Mouse (Mus musculus) lung, postnatal 25 days (tissue): Measurements from ENCODE around the gene Akap2.

Experiments
- DNase-seq: peaks from one replicate; pipeline ENCODE4 v3.0.0; 2022; ENCODE audit warnings: low spot score

Akap2 gene

DNA sequence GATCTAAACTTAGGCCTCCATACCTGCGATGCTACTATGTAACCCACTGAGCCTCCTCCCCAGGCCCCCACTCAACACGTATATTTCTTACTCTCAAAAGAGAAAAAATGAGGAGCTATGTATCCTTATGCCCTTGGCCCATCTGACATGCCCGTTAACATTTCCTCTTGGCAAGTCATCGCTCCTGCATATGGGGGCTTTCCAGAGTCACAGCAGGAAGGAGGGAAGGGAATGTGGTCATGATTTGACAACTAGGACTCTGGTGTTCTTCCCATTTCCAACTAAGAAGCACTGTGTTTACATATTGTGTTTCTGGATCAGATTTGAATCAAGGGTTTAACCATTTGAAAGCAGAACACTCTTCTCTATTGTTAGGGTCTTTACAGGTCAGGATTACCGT lies 15.9 kb upstream of the Akap2 start:
- DNase-seq = no peak

DNA sequence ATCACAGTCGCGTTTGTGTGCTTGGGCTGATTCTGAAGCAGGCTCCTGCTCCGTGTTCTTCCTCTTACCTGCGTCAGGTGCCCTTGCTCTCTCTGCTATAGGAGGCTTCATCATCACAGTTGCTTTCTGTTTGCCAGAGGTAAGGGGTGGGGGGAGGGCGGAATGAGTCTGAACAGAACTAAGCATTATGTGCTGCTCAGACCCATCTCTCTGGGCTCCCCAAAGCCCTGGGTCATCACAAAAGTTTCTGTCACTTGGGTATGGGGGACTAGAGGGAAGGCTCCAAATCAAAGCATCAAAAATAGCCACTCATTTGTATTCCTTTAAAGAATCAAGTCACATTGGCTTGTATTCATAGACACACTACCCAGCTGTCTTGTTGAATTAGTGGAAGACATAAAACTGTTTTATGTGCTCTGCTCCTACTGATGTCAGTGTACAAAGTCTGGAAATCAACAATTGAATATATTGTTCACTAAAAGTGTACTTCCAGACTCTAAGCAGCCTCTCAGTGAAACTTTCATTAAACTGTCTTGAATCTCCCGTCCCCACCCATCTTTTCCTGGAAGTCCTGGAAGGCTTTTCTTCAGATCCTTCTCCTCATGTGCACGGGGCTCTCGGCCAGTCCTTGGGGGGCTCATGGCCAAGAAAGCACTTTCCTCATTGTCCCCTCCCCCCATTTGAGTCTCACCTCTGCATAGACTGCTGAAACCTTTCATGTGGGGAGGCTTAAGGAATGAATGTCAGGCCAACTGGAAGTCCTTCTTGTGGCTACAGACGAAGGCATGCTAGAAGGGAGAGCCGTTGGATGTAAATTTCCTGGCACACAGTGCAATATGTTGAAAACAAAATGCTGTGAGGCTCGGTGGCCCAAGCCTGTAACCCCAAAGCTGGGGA lies 13.6 kb upstream of the Akap2 start:
- DNase-seq = no peak

DNA sequence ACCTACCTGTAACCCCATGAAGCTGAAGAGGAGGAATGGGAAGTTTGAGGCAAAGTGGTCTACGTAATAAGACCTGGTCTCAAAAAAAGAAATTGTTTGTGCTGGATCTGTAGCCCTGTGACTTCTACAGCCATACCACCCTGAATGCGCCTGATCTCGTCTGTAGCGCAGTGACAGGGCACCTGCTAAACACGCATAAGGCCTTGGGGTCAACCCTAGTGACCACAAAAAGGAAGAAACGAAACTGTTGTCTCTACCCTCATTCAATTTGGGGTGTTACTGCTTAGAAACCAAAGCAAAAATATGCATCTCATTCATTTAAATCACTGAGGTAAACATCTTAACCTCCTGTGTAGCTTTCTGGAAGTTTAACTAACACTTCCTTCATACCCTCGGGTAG lies 12.9 kb upstream of the Akap2 start:
- no peak for DNase-seq

DNA sequence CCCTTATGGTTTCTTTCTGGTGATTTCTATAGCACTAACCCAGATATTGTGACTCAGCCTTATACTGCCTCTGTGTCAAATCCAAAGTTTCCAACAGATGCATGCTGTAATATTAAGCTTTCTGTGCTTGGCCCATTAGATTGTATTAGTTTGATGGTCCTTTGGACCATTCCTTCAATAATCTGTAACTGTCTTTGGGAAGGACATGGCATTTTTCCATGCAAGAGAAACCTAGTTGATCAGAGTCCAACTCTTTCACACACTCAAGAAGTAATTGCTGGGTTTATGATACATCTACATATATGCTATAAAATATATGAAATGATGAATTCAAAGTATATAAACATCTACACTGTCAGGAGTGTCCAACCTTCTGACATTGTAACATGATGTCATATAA lies 1.6 kb upstream of the Akap2 start:
- no peak for DNase-seq

DNA sequence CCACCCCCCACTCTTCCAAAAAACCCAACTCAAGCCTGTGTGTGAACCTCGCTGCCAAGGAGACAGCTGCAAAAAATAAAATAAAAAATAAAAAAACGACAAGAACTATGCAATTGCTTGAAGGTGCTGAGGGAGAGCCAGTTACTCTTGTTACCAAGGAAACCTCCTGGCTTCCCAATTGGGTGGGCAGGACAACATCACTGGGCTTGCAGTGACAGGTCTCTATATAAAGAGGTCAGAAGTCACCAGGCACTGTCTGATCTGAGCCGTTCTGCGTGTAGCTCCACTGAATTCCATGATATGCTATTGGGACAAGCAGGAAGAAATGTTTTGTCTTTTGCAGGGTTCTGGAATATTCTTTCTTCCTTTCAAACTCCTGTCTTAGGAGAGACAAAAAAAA lies 722 bp upstream of the Akap2 start:
- no peak for DNase-seq

DNA sequence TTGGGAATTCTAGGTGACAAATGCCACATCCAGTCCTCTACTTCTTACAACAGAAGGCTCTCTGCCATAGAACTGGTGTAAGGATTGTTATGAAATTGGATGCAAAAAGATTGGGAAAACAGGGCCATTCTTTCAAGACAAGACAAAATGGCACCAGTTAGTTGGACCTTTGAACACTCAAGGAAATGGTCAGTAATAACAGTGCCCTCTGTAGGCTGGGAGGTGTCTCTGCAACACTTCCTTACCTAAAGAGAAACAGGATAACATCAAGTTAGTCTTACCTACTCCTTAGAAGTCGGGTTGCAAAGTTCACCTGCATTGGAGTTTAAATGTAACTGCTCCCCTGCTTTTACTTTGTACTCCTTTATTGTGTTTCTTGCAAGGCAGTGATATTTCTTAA lies 1.9 kb downstream of the Akap2 start:
- DNase-seq = no peak

DNA sequence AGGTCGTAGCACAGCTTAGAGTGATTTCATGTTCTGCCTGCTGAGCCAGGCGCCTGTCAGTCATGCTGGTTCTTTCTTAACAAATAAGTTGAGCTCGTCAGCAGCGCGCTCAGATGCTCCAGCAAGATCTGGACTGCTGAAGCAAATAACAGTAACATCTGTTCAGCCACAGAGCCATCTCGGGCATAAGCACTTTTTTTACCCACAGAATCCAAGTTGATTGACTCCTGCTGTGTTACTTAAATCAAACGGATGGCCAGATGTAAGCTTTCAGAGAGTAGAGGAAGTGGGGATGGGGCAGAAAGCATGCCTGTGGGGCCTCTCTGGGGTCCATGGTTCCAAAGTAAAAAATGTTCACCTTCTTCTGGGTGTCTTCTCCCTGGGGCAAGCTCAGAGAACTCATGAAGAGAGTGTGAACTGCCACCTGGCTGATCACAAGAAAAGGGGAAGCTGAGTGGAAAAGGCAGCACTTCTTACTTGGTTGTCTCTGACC lies 3.5 kb downstream of the Akap2 start:
- no peak for DNase-seq

DNA sequence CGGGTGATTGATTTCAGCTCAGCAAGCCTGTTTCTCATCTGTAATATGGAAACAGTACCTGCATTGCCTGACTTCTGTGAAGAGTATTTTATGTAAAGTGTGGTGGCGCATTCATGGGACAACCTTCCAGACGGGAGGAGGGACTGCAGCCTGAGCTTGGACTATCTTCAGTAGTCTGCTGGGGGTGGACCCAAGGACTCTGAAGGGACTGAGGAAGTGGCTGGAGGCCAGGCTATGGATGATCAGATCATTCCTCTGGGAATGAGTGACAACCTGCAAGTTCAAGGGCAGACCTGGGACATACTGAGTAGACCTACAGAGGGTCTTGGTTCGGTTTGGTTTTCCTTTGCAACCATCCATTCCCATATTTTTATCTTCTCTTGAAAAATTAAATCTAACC lies 4.8 kb downstream of the Akap2 start:
- DNase-seq = no peak

DNA sequence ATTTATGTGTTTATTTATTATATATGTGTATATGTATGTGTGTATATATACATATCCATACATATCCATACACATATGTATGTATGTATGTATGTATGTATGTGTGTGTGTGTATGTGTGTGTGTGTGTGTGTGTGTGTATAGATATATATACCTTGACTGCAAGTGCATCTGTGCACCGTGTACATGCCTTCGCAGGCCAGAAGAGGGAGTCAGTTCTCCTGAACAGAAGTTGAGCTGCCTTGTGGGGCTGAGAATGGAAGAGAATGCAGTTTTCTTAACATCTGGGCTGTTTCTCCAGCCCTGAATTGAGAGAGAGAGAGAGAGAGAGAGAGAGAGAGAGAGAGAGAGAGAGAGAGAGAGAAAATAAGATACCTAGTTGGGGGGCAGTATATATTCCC lies 6.2 kb downstream of the Akap2 start:
- no peak for DNase-seq

DNA sequence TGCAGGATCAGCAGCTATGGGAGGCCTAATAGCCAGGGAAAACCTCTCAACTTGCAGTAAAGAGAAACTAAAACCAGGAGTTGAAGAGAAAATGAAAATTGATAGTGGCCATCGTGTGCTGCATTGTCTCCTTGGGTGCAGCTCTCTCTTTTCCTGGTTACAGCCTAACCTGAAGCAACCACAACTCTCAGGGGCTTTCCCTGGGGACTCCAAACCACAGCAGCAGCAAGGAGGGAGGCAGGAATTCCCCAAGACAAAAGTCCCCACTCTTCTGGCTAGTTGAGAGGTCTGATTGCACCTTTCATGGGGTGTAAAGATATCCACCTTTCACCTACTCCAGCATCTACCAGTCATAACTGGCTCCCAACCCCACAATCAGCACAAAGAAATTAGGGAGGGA lies 8.1 kb downstream of the Akap2 start:
- no peak for DNase-seq

DNA sequence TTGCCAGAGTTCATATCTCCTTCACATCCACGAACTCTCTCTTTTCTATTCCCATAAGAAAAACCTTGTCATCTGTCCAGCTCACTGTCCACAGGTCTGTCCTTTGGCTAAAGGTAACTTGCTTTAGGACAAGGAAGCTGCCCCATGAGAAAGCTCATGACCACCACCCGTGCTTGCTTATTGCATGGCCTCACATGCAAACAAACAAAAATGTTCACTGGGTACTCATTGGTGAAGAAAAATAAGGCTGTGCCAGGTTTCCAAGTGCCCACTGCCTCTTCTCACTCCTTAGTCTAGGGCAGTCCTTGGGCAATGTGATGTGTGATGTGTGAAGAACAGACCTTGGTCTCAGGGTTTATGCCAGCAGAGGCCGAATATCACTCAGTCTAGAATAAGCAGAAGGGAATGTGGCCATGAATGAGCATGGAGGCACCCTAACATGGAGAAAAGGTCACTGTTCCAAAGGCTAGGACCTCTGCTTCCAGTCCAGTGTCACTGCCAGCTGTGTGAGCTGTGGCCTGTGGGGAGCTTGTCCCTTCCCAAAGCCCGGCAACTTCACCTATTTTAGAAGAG lies 11.2 kb downstream of the Akap2 start:
- no peak for DNase-seq

DNA sequence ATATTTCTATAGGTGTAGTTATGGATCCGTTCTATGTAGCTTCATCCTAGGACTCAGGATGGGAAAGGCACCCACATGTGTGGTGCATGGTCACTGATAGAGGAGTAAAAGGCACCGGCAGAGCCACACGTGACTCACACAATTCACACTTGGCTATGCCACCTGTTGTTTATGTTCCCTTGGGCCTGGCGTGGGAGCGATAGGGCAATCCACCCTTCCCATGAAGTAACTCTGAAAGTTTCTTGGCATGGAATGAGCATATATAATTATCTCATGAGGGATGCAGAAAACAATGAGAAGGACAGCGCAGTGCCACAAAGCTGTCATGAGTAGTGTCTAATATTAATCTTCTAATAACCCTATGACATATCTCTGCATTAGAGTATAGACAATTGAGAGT lies 12.6 kb downstream of the Akap2 start:
- no peak for DNase-seq

DNA sequence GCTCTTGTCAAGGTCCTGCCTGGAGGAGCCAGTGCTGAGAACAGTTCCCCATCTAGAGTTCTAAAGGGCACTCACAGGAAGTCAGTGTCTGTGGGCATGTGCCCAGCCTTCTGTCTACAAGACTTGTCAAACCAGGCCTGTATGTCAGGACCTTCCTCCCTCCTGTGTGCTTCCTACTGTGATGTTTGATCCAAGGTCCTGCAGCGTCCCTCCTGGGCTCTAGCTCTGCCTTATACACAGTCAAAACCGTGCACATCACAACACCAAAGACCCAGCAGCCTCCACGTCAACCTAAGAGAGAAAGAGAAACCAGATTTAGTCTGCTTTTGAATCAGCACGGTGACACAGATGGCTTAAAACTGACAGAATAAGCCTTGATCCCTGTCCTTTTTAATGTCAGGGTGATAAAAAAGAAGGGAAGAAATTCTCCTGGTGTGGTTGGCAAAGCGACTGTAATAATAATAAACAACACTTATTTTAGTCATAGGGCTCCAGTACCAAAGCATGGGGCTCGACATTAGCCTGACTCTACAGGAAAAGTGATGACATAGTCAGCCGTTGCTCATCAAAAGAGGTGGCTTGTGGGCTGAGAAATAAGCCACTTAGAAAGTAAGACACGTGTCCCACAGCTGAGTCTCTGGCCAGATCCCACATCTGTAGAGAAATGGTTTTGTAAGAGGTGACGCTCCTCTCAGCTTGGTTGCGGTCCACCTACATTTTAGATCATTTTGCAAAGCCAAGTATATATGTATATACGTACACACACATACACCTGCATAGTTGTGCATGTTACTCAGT lies 13.5 kb downstream of the Akap2 start:
- no peak for DNase-seq

DNA sequence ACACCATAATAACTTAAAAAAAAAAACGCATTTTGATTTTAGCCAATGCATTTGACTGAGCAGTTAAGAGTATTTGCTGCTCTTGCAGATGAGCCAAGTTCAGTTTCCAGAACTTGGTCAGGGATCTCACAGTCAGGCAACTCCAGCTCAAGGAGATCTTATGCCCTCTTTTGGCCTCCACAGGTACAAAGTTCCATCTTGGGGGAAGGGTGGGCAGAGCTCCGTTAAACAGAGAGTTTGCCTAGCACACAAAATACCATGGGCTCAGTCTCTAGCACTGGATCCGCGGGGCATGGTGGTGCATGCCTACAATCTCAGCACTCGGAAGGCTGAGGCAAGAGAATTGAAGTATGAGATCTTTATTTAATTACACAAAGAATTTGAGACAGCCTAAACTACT lies 14.9 kb downstream of the Akap2 start:
- DNase-seq = no peak

DNA sequence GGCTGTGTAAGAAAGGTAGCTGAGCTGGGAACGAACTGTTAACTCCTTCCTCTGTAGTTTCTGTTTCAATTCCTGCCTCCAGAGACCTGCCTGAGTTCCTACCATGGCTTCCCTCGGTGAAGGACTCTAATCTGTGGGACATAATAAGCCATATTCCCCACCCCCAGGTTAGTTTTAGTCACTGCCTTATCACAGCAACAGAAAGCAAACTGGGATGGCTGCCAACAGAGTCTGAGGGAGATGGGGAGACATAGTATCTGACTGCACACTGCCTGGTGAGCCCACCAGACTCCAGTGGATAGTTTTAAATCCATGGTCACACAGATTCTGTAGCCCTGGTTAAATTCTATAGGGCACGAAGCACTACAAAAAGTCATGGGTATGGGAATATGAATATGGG lies 16.0 kb downstream of the Akap2 start:
- DNase-seq = no peak

DNA sequence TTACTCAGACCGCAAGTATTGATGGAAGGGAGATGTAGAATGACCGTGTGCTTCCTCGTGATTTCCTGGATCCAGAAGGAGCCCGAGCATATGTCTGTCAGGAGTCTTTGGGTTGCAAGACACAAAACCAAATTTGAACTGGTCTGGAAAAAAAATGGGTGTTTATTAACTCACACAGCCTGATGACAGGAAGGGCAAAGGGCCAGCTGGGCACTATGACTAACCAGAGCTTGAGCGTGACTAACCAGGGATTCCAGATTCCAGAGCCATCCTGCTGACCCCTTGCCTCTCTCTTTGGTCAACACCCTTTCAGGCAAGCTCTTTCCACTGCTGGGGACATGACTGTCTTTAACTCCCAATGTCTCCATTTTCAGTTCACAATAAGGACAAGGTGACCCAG lies 18.0 kb downstream of the Akap2 start:
- no peak for DNase-seq

DNA sequence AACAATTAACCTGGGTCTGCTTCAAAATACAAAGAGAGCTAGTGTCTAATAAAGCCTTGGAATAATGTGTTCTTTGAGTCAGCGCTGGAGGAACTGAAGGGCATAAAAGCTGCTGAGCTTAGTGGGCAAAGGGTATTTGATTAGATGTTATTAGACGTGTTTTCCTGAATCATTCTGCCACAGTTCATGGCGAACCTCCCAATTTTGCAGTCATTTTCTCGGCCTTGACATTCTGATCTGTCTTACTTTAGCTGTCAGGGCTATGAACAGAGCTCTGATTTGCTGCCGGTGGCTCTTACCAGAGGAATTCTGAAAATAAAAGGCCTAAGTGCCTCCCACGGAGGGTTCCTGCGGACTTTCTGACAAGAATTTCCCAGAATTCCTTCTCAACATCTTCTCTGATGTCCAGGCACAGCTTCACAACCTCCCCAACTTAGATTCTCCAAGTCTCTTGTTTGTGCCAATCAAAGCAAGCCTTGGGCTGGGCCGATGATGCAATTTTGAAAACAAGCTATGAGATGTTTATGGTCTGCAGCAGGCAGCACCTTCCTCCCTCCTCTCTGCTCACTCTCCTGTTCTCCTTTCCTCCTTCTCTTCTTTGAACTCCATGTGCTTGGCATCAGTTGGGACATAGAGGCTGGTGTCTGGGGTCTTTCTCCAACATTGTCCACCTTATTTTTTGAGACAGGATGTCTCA lies 21.5 kb downstream of the Akap2 start:
- DNase-seq = no peak

DNA sequence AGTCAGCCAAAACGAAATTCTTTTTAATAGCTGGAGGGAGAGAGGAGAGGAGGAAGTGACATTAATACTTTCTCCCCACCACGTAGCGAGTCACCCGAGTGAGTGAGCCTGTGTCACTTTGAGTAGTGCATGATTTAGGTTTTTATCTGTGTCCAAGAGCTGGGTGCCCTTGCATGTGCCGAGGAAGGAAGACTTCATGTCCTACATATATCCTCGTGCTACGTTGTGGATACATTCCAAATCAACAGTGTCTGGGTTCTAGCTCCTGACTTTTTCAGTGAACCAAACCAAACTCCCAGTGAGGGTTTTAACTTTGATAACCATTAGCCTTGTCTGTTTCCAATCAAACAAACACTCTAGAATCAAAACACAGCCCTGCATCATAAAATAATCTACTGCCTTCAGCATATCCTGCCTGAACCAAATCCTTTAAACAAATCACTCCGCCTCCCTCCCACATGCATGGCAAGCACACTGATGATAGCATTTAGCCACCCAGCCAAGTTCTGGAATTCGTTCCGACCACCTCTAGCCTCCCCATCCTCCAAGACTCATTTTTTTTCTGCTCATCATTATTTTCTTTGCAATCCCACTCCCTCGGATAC lies 26.0 kb downstream of the Akap2 start:
- no peak for DNase-seq

DNA sequence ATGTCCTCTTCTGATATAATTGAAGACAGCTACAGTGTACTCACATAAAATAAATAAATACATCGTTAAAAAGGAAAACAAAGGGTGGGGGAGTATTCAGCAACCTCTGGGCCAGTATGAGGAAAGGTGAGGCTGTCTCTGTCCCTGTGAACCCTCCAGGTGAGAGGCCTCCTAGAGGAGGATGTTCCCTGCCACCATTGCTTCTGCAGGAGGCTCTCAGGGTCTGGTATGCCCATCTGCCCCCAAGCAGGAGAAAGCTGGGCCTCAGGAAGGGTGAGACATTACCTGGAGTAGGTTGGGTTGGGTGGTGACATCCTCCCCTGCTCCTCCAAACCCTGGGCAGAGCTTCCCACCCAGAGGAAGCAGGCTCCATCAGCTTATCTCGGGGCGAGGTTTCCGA lies 33.2 kb downstream of the Akap2 start:
- no peak for DNase-seq

DNA sequence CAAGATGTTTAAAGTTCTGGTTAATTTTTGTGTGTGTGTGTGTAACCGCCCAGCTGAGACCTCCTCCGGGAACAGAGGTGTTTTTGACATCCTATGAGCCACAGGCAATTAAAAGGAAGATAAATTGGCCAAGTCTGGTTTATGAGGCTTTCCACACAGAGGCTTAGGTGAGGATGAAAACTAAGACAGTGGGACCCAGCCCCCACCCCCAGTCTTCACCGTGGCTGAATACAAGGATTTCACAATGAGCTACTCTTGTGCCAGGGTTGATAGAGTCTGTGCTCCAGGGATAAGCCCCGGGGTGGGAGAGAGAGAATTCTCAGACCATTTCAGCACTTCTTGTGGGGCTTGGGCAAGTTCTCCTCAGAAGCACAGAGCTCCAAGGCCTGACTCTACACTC lies 33.6 kb downstream of the Akap2 start:
- DNase-seq = no peak

DNA sequence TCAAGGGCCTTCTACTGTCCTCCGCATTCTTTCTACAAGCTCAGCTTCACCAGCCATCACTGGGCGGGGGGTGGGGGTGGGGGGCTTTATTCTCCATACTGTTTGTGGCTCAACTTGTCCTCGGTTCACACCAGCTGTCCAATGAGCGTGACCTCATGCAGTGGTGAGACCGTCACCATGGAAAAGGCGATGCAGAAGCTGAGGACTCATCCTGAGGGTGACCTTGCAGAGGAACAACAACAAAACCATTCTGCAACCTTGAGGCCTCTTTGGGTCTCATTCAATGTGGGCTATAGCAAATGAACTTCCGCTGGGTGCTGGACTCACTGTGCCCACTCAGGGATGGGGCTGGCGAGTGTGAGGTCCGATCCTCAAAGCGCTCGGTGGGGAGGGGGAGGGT lies 34.1 kb downstream of the Akap2 start:
- DNase-seq = no peak

DNA sequence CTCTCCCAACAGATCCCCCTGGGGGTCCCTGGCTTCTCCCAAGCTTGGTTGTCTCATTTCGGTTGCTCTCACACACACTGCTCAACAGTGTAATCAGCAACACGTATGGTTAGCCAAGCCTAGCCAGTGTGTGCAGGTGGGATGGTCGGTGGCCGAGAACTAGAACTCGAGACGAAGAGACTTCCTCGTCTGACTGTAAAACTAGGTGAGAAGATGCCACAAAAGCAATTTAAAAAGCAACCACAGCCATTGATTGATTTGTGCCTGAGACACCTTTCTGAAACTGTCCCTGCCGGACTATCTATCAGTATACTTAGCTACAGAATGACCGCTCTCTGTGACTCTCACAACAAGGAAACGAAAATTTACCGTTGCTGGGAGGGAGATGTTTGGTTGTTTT lies 37.6 kb downstream of the Akap2 start:
- DNase-seq = no peak
